ENCODE assay signal across 8 mouse cellular contexts in the genomic region with DNA sequence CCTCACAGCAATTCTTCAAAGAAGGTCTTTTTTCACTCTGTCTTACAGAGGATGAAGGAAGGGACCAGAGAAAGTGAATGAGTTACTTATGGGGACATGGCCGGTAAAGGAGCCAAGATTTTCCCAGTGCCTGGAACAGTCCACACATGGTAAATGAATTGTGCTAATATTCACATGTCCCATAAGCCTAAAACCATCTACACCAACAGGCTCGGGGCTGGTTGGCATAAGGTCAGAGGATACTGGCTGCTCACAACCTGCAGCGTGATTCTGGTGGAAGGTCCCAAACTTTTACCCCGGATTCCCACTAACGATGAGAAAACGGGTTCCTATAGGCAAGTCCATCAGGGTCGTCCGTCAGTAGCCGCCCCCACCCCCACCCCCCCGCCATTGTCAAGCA. TPM values are rescaled to one million over a fixed set of nuclear protein-coding genes. Genes with fewer than 3 reads are reported as not detected.
DNase-seq lines count a peak whose midpoint lies in the region; ATAC-seq and TF ChIP-seq lines count a peak whose summit lies in the region.

No protein-coding gene starts in this region.

- no peaks in the 10 kb centered on the region for H3K9me3 ChIP-seq in heart, embryonic 14.5 days (ENCODE audit: control insufficient read depth, low read length)
- no peaks in the 10 kb centered on the region for H3K9me3 ChIP-seq in forebrain, postnatal 0 days (ENCODE audit: low read length)
- no peaks in the 10 kb centered on the region for H3K9me3 ChIP-seq in liver, embryonic 16.5 days (replicated peaks; ENCODE audit: control insufficient read depth, low read length)

- no peak for ATAC-seq in heart, embryonic 14.5 days (ENCODE audit: insufficient number of reproducible peaks, insufficient read depth, low FRiP score, low read depth)
- no peak for ATAC-seq in forebrain, postnatal 0 days
- ATAC-seq in liver, embryonic 16.5 days (ENCODE audit: low read depth): no peak

- H3K27me3 ChIP-seq in heart, embryonic 14.5 days (ENCODE audit: control insufficient read depth, insufficient read depth, low read length): no peaks in the 10 kb centered on the region
- no peaks in the 10 kb centered on the region for H3K27me3 ChIP-seq in forebrain, postnatal 0 days (ENCODE audit: insufficient read depth, low read length)
- H3K27me3 ChIP-seq in liver, embryonic 16.5 days (ENCODE audit: control insufficient read depth, insufficient read depth, low read depth, low read length): peaks cover 9% of the 10 kb centered on the region

- TF ChIP-seq POLR2A in bone marrow macrophage, adult 2 months (IDR thresholded peaks at IDR 0.05; ENCODE audit: borderline replicate concordance, low read depth, low read length): no peak

- no peaks in the 10 kb centered on the region for H3K4me1 ChIP-seq in heart, embryonic 14.5 days (ENCODE audit: control insufficient read depth in 2 of 2, insufficient read depth in 2 of 2, low read length in 2 of 2)
- 0 out of 2 replicates have a peak, but pooled peaks cover 2% of the 10 kb centered on the region for H3K4me1 ChIP-seq in bone marrow macrophage, adult 2 months (ENCODE audit: control insufficient read depth, insufficient read depth, low read length)
- peaks cover 12% of the 10 kb centered on the region; the same call in 1 of the 2 replicates for H3K4me1 ChIP-seq in forebrain, postnatal 0 days (ENCODE audit: insufficient read depth)
- no peaks in the 10 kb centered on the region; the same call in none of the 2 replicates for H3K4me1 ChIP-seq in liver, embryonic 16.5 days (ENCODE audit: control insufficient read depth, low read depth, low read length)

- DNase-seq in heart, postnatal 10 days: no peak
- no peak for DNase-seq in forebrain, postnatal 0 days
- no peak for DNase-seq in natural killer cell, adult 2 months (ENCODE audit: low spot score in 2 of 2)
- DNase-seq in layer of hippocampus, postnatal 25 days (ENCODE audit: extremely low spot score in 1 of 2, low spot score in 1 of 2): no peak
- DNase-seq in right cerebral cortex, postnatal 25 days: no peak

- no peaks in the 10 kb centered on the region for H3K36me3 ChIP-seq in heart, embryonic 14.5 days (ENCODE audit: control insufficient read depth, insufficient read depth, low read length)
- H3K36me3 ChIP-seq in forebrain, postnatal 0 days (ENCODE audit: insufficient read depth): no peaks in the 10 kb centered on the region
- no peaks in the 10 kb centered on the region for H3K36me3 ChIP-seq in liver, embryonic 16.5 days (ENCODE audit: control insufficient read depth, insufficient read depth)

- H3K9ac ChIP-seq in heart, embryonic 14.5 days (ENCODE audit: low read length): peak overlapping the region; percentile 77
- H3K9ac ChIP-seq in forebrain, postnatal 0 days: peak overlapping the region; percentile 95
- H3K9ac ChIP-seq in liver, embryonic 16.5 days (ENCODE audit: low read depth, low read length): no peak overlapping the region

- no peak for TF ChIP-seq CTCF in bone marrow macrophage, adult 2 months (IDR thresholded peaks at IDR 0.05; ENCODE audit: low read depth, low read length)
- TF ChIP-seq CTCF in forebrain, postnatal 0 days (IDR thresholded peaks at IDR 0.05; ENCODE audit: low read depth): no peak

- 19% methylated on average over 10 of the region's 10 CpGs for WGBS in heart, embryonic 14.5 days
- 9% methylated on average over 10 of the region's 10 CpGs for WGBS in forebrain, postnatal 0 days
- 13% methylated on average over 10 of the region's 10 CpGs for WGBS in liver, embryonic 16.5 days (ENCODE audit: insufficient replicate concordance)

- no peak overlapping the region for H3K27ac ChIP-seq in heart, embryonic 14.5 days (replicated peaks in 1 of 2; ENCODE audit: control insufficient read depth in 1 of 2, insufficient read depth in 1 of 2, low read depth in 2 of 2, low read length in 2 of 2)
- no peak overlapping the region for H3K27ac ChIP-seq in bone marrow macrophage, adult 2 months (ENCODE audit: insufficient read depth, low read depth, low read length)
- H3K27ac ChIP-seq in forebrain, postnatal 0 days (ENCODE audit: low read depth, low read length): no peak overlapping the region
- no peak overlapping the region for H3K27ac ChIP-seq in liver, embryonic 16.5 days (ENCODE audit: low read length)

- peak overlapping the region; percentile 98 for H3K4me2 ChIP-seq in heart, embryonic 14.5 days (ENCODE audit: low read length)
- peak overlapping the region; percentile 83 for H3K4me2 ChIP-seq in forebrain, postnatal 0 days (ENCODE audit: low read depth)
- peak overlapping the region; percentile 66 for H3K4me2 ChIP-seq in liver, embryonic 16.5 days (ENCODE audit: low read depth, low read length)

- H3K4me3 ChIP-seq in heart, embryonic 14.5 days (ENCODE audit: control insufficient read depth in 1 of 2, insufficient read depth in 1 of 2, low read depth in 1 of 2, low read length in 2 of 2): peak overlapping the region; percentile 68 to 93
- peak overlapping the region; percentile 74 for H3K4me3 ChIP-seq in bone marrow macrophage, adult 2 months (ENCODE audit: insufficient read depth, low read length)
- H3K4me3 ChIP-seq in forebrain, postnatal 0 days (ENCODE audit: low read depth, low read length): peak overlapping the region; percentile 89
- peak overlapping the region; percentile 66 for H3K4me3 ChIP-seq in liver, embryonic 16.5 days (ENCODE audit: low read depth, low read length)

- intact Hi-C loops in heart, postnatal 10 days (cut with DNase I): no loop called here

RNA-seq across cellular contexts. Expression of gene Pomgnt2, which starts 1.8 kb away (rescaled TPM):
- polyA plus RNA-seq in heart, embryonic 14.5 days (2014; fragmentation: Nextera tagmentation; extraction: Ambion mirVana): 10.5 and 12.1 TPM in 2 replicates
- 1 to 10 TPM; 7.1 to 7.6 TPM for total RNA-seq in heart, postnatal 10 days (2021)
- polyA plus RNA-seq in bone marrow macrophage, adult 2 months (2012; ENCODE audit: insufficient read depth, insufficient read length, missing spikeins): 1.8 and 2.5 TPM in 2 replicates
- total RNA-seq in forebrain, postnatal 0 days (2014; rRNA removed): 64.6 and 85.7 TPM in 2 replicates
- 28.3 and 35.6 TPM in 2 replicates for polyA plus RNA-seq in forebrain, postnatal 0 days (2015; fragmentation: Nextera tagmentation; extraction: Ambion mirVana)
- polyA plus RNA-seq in liver, embryonic 16.5 days (2015; fragmentation: Nextera tagmentation; extraction: Ambion mirVana): 2.9 and 3.2 TPM in 2 replicates
- 10 to 100 TPM; 38.1 to 40.7 TPM for total RNA-seq in layer of hippocampus, postnatal 25 days (2021)

RNA-seq across cellular contexts. Expression of gene Fam198a, which starts 44.3 kb away (rescaled TPM):
- polyA plus RNA-seq in heart, embryonic 14.5 days (2014; fragmentation: Nextera tagmentation; extraction: Ambion mirVana): 0.97 and 1.6 TPM in 2 replicates
- 1 to 10 TPM; 2.2 to 2.6 TPM for total RNA-seq in heart, postnatal 10 days (2021)
- not detected in 2 replicates for polyA plus RNA-seq in bone marrow macrophage, adult 2 months (2012; ENCODE audit: insufficient read depth, insufficient read length, missing spikeins)
- 2.5 and 5.7 TPM in 2 replicates for total RNA-seq in forebrain, postnatal 0 days (2014; rRNA removed)
- 1.3 and 1.6 TPM in 2 replicates for polyA plus RNA-seq in forebrain, postnatal 0 days (2015; fragmentation: Nextera tagmentation; extraction: Ambion mirVana)
- 0.40 and 0.76 TPM in 2 replicates for polyA plus RNA-seq in liver, embryonic 16.5 days (2015; fragmentation: Nextera tagmentation; extraction: Ambion mirVana)
- 1 to 10 TPM; 5.2 to 6.0 TPM for total RNA-seq in layer of hippocampus, postnatal 25 days (2021)
